Mouse (Mus musculus) liver, embryonic 14.5 days (tissue): Measurements from ENCODE around the gene Kcnmb1.

Experiments used
- CTCF ChIP-seq: IDR thresholded peaks from 2 replicates; pipeline ENCODE4 v1.5.1; 2016; ENCODE audit warnings: antibody characterized with exemption, low read depth, control low read depth
- EP300 ChIP-seq: IDR thresholded peaks from 2 replicates; pipeline ENCODE4 v1.6.1; 2016; ENCODE audit warnings: antibody characterized with exemption, low read depth

GRCm38 (mm10) chr11:33925778-33926177, 37.0 kb upstream of the Kcnmb1 start:
- TF ChIP-seq CTCF: no peak
- no peak for TF ChIP-seq EP300
